Mouse (Mus musculus) erythroblast, embryonic 14.5 days (primary cell): ENCODE measurements around the gene Noct.

Experiments used
- GATA1 ChIP-seq: IDR thresholded peaks from 2 replicates; pipeline ENCODE4 v1.6.1; 2012; ENCODE audit warnings: low read length, inconsistent platforms, mixed read lengths
- TAL1 ChIP-seq: IDR thresholded peaks from 3 replicates; pipeline ENCODE4 v1.6.1; 2012; ENCODE audit warnings: low read length, inconsistent platforms, mixed read lengths

DNA sequence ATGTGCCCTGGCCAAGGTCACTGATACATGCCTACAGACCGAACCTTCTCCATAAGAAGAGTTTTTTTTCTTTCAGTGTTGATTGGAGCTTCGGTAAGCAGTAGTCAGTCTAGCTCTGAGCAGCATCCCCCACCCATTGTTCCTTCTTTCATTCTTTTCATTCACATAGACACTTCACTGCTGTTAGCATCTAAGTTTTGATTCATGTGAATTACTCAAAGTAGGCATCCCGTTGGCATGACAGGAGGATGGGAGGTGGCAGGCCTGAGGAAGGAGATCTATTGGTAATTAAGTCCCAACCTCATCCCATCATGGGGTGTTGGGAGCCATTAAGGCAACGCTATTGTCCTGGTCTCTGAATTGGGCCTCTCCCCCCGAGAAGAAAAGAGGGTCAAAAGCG lies 8.6 kb upstream of the Noct start:
- TF ChIP-seq TAL1 (no peak), GATA1 (no peak)
